Mouse (Mus musculus): ENCODE measurements around the gene Mmp28. TPM values are rescaled to one million over a fixed set of nuclear protein-coding genes. Genes with fewer than 3 reads are reported as not detected.

The Mmp28 gene
- polyA plus RNA-seq, 1 experiment from 2014 or later = 3.3 TPM

DNA sequence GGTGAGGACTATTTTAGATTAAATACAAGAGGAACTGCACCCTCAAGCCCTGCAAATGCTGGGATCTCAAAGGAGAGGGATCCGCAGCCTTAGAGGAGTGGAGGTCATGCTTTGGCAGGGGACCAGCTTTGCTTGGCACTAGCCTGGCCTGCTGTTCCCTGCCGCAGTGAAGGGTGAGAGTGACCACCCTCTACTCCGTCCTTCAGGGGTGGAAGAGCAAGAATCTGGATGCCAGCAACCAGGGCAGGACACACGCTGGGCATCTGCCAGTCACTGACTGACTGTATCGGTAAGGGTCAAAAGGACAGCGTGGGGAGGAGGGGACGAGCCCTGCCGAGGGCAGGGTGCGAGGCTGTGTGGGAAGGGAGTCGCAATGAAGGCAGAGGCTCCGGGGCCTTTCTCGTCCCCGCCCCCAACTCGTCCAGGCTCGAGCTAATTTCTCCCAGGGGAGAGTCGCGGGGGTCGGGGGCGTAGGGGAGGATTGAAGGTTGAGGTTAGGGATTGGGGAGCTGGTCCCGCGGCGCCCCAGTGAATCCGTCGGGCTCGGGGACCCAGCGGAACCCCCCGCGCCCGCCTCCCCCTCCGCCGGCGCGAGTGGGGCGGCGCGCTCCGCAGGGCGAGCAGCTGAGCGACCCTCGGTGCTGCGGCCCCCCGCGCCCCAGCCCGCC lies 53.6 kb downstream of the Mmp28 start, which contains the start of gene Rasl10b:
Gene Rasl10b, plus strand, starts transcription at position 51 of the 668 bp plus-strand sequence.
- H3K4me2 ChIP-seq = peak within 1 kb of the TSS; percentile 84
- H3K36me3 ChIP-seq (ENCODE audit: control insufficient read depth, insufficient read depth, low read length) = no peaks in the 10 kb centered on the region
- peak within 1 kb of the TSS; percentile 80 for H3K9ac ChIP-seq (ENCODE audit: low read depth, low read length)
- peak within 1 kb of the TSS; percentile 74 for H3K4me3 ChIP-seq (ENCODE audit: low read depth, low read length)
- H3K27ac ChIP-seq (ENCODE audit: low read depth, low read length) = peak within 1 kb of the TSS; percentile 12; the same call in 1 of the 2 replicates
- WGBS (ENCODE audit: insufficient replicate concordance) = 2% methylated on average over 31 of the region's 44 CpGs
- peaks cover 33% of the 10 kb centered on the region for H3K4me1 ChIP-seq (ENCODE audit: control insufficient read depth, insufficient read depth, low read length)
- H3K9me3 ChIP-seq (replicated peaks; ENCODE audit: control insufficient read depth, low read length) = no peaks in the 10 kb centered on the region
- peak; percentile 40; the same call in 1 of the 2 replicates for ATAC-seq (replicated peaks; ENCODE audit: insufficient number of reproducible peaks, low FRiP score, low TSS enrichment)
- H3K27me3 ChIP-seq (ENCODE audit: control insufficient read depth, insufficient read depth, low read length) = peaks cover 8% of the 10 kb centered on the region; the same call in 1 of the 2 replicates

DNA sequence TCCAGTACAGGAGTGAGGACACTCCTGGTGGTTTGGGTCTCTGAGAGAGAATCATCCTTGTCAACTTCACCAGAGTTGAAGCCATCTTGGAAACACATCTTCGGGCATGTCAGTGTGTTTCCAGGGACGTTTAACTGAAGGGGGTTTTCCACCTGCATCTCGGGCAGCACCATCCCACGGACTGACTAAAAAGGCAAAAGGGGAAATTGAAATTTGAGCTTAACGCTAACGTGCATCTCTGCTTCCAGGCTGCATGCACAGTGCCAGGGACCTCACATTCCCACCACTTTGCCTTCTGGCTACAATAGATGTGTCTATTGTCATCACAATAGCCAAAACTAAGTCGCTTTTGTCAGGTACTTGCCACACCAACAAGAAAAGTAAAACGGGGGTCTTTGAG lies 54.6 kb downstream of the Mmp28 start:
- H3K4me2 ChIP-seq = no peak overlapping the region
- peaks cover 33% of the 10 kb centered on the region for H3K4me1 ChIP-seq (ENCODE audit: control insufficient read depth, insufficient read depth, low read length)
- WGBS (ENCODE audit: insufficient replicate concordance) = 45% methylated on average over 8 of the region's 8 CpGs
- no peak for ATAC-seq (replicated peaks; ENCODE audit: insufficient number of reproducible peaks, low FRiP score, low TSS enrichment)
- no peak overlapping the region for H3K4me3 ChIP-seq (ENCODE audit: low read depth, low read length)
- peaks cover 8% of the 10 kb centered on the region; the same call in 1 of the 2 replicates for H3K27me3 ChIP-seq (ENCODE audit: control insufficient read depth, insufficient read depth, low read length)
- peaks cover 4% of the 10 kb centered on the region for H3K36me3 ChIP-seq (ENCODE audit: control insufficient read depth, insufficient read depth, low read length)
- no peak overlapping the region for H3K27ac ChIP-seq (ENCODE audit: low read depth, low read length)
- H3K9ac ChIP-seq (ENCODE audit: low read depth, low read length) = no peak overlapping the region
- H3K9me3 ChIP-seq (replicated peaks; ENCODE audit: control insufficient read depth, low read length) = no peaks in the 10 kb centered on the region

DNA sequence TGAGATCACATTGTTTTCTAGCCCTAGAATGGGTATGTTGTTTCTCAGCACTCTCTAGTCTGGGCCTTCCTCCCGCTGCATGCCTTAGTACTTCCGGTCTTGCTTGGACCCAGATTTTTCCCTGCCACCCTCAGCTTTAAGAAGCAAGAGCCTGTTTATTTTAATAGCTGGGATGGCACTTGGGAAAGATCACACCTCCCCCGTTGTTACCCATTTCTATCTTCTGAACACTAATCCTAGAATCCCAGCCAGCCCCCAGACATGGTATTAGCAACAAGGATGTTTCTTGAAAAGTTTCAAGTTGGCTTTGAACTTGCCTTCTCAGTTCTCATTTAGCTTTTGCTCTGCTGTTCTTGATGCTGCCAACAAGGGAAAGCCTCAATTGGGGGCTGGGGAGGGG lies 56.5 kb downstream of the Mmp28 start:
- no peak overlapping the region for H3K4me2 ChIP-seq
- 54% methylated on average over 3 of the region's 3 CpGs for WGBS (ENCODE audit: insufficient replicate concordance)
- H3K36me3 ChIP-seq (ENCODE audit: control insufficient read depth, insufficient read depth, low read length) = peaks cover 10% of the 10 kb centered on the region
- H3K27me3 ChIP-seq (ENCODE audit: control insufficient read depth, insufficient read depth, low read length) = peaks cover 3% of the 10 kb centered on the region; the same call in 1 of the 2 replicates
- H3K27ac ChIP-seq (ENCODE audit: low read depth, low read length) = no peak overlapping the region
- H3K4me1 ChIP-seq (ENCODE audit: control insufficient read depth, insufficient read depth, low read length) = peaks cover 37% of the 10 kb centered on the region
- no peak for ATAC-seq (replicated peaks; ENCODE audit: insufficient number of reproducible peaks, low FRiP score, low TSS enrichment)
- no peak overlapping the region for H3K9ac ChIP-seq (ENCODE audit: low read depth, low read length)
- H3K4me3 ChIP-seq (ENCODE audit: low read depth, low read length) = no peak overlapping the region
- H3K9me3 ChIP-seq (replicated peaks; ENCODE audit: control insufficient read depth, low read length) = no peaks in the 10 kb centered on the region

DNA sequence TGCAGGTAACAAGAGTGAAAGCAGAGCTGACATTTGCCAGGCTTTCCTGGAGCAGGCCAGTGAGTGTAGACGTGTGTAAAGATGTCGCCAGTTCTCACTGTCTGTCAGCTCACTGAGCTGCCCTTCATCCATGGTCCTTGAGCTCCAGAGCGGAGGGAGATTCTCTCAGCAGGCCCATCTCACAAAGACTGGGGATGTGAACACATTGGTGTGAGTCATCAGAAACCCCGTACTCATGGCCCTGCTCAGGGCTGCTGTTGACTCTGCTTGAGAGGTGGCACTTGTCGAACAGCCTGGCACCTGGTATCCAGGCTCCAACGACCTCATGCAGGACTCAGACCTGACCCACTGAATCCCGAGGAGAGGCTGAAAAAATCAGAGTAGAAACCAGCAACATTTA lies 59.1 kb downstream of the Mmp28 start:
- WGBS (ENCODE audit: insufficient replicate concordance) = 63% methylated on average over 7 of the region's 7 CpGs
- ATAC-seq (replicated peaks; ENCODE audit: insufficient number of reproducible peaks, low FRiP score, low TSS enrichment) = no peak
- Histone ChIP-seq H3K4me3 (ENCODE audit: low read depth, low read length) (no peak overlapping the region), H3K36me3 (ENCODE audit: control insufficient read depth, insufficient read depth, low read length) (peaks cover 10% of the 10 kb centered on the region), H3K9me3 (replicated peaks; ENCODE audit: control insufficient read depth, low read length) (no peaks in the 10 kb centered on the region), H3K27me3 (ENCODE audit: control insufficient read depth, insufficient read depth, low read length) (no peaks in the 10 kb centered on the region), H3K4me2 (no peak overlapping the region), H3K27ac (ENCODE audit: low read depth, low read length) (no peak overlapping the region), H3K4me1 (ENCODE audit: control insufficient read depth, insufficient read depth, low read length) (peaks cover 27% of the 10 kb centered on the region), H3K9ac (ENCODE audit: low read depth, low read length) (no peak overlapping the region)

DNA sequence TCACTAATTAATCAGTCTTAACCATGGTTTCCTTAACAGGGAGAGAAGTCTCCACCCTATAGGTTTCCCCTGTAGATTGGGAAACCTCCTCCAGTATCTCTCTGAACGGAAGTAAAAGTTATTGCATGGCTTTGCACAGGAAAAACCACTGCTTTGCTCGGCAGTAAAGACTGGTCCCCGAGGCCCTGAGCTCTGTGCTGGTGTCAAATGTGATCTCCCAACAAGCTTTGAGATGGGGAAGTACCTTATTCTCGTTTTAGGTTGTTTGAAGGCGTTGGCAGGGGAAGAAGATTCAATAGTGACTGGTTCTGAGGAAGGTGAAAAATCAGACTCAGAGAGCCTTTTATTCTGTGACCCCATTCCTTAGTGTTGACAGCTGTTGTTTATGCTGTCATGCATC lies 64.1 kb downstream of the Mmp28 start:
- peaks cover 13% of the 10 kb centered on the region for H3K36me3 ChIP-seq (ENCODE audit: control insufficient read depth, insufficient read depth, low read length)
- H3K27me3 ChIP-seq (ENCODE audit: control insufficient read depth, insufficient read depth, low read length) = no peaks in the 10 kb centered on the region
- WGBS (ENCODE audit: insufficient replicate concordance) = 71% methylated on average over 5 of the region's 5 CpGs
- H3K9ac ChIP-seq (ENCODE audit: low read depth, low read length) = no peak overlapping the region
- no peak for ATAC-seq (replicated peaks; ENCODE audit: insufficient number of reproducible peaks, low FRiP score, low TSS enrichment)
- no peaks in the 10 kb centered on the region for H3K9me3 ChIP-seq (replicated peaks; ENCODE audit: control insufficient read depth, low read length)
- H3K4me3 ChIP-seq (ENCODE audit: low read depth, low read length) = no peak overlapping the region
- H3K27ac ChIP-seq (ENCODE audit: low read depth, low read length) = no peak overlapping the region
- H3K4me1 ChIP-seq (ENCODE audit: control insufficient read depth, insufficient read depth, low read length) = peaks cover 16% of the 10 kb centered on the region
- no peak overlapping the region for H3K4me2 ChIP-seq

DNA sequence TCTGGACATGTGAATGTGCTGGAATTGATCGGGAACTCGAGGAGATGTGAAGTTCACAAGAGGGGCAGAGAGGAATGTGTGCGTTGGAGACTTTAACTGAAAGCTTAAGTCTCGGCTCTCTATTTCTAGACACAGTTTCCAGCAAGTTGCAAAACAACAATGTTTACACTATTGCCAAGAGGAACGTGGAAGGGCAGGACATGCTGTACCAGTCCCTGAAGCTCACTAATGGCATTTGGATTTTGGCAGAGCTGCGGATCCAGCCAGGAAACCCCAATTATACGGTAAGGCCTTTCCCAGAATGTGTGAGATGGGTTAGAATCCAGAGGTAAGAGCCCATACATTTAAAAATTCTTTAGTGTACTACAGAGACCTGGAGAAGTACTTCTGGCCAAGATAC lies 65.2 kb downstream of the Mmp28 start:
- Histone ChIP-seq H3K4me2 (no peak overlapping the region), H3K9ac (ENCODE audit: low read depth, low read length) (no peak overlapping the region), H3K36me3 (ENCODE audit: control insufficient read depth, insufficient read depth, low read length) (peaks cover 6% of the 10 kb centered on the region; the same call in 1 of the 2 replicates), H3K4me1 (ENCODE audit: control insufficient read depth, insufficient read depth, low read length) (peaks cover 17% of the 10 kb centered on the region), H3K9me3 (replicated peaks; ENCODE audit: control insufficient read depth, low read length) (no peaks in the 10 kb centered on the region), H3K4me3 (ENCODE audit: low read depth, low read length) (no peak overlapping the region), H3K27me3 (ENCODE audit: control insufficient read depth, insufficient read depth, low read length) (no peaks in the 10 kb centered on the region), H3K27ac (ENCODE audit: low read depth, low read length) (no peak overlapping the region)
- 82% methylated on average over 7 of the region's 7 CpGs for WGBS (ENCODE audit: insufficient replicate concordance)
- no peak for ATAC-seq (replicated peaks; ENCODE audit: insufficient number of reproducible peaks, low FRiP score, low TSS enrichment)

DNA sequence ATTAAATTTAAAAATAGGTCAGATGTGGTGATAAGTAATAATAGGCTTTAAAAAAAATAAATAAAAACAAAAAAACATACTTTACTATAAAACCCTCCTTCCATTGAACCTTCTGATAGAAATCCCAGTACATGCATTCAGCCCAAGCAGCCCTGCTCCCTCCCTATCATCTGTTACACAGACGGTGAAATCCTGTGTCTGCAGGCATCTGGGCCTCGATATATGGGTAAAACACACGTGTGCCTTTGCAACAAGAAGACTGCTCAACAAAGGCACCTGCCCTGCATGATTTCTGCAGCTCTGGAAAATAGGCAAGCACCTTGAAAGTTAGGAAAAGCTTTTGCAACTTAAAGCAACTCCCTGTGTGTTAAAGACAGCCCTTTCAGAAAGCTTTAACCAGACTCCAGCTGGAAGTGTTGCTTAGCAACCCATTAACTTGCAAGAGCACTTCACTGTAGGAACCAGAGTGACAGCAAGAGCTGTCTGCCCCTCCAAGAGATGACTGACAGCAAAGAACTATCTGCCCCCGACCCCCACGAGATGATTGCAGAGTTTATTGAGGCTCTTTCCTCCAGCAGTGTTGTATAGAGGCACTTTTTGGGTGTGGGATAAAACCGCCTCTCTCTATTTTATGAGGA lies 68.0 kb downstream of the Mmp28 start:
- Histone ChIP-seq H3K9ac (ENCODE audit: low read depth, low read length) (no peak overlapping the region), H3K9me3 (replicated peaks; ENCODE audit: control insufficient read depth, low read length) (no peaks in the 10 kb centered on the region), H3K27ac (ENCODE audit: low read depth, low read length) (peak overlapping the region; percentile 73; the same call in 1 of the 2 replicates), H3K4me3 (ENCODE audit: low read depth, low read length) (no peak overlapping the region), H3K27me3 (ENCODE audit: control insufficient read depth, insufficient read depth, low read length) (no peaks in the 10 kb centered on the region), H3K4me1 (ENCODE audit: control insufficient read depth, insufficient read depth, low read length) (peaks cover 28% of the 10 kb centered on the region), H3K4me2 (peak overlapping the region; percentile 31; the same call in 1 of the 2 replicates), H3K36me3 (ENCODE audit: control insufficient read depth, insufficient read depth, low read length) (peaks cover 6% of the 10 kb centered on the region; the same call in 1 of the 2 replicates)
- WGBS (ENCODE audit: insufficient replicate concordance) = 46% methylated on average over 6 of the region's 6 CpGs
- ATAC-seq (replicated peaks; ENCODE audit: insufficient number of reproducible peaks, low FRiP score, low TSS enrichment) = no peak

DNA sequence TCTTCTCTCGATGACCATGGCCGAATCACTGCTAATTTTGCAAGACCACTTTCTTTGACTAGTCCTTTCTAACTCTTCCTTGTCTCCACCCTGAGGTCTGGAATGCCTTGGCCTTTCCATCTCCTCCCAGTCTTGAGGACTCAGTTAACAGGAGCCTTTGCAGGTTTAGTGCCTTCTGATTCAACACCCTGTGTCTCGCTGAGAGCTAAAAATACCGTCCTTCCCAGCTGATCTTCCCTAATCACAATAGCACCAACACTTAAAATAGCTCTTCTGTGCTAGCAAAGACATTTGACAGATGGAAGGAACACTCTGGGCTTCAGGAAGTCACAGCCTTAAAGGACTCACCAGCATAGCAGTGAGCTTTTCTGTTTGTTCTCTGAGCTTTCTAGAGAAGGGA lies 69.8 kb downstream of the Mmp28 start:
- H3K9me3 ChIP-seq (replicated peaks; ENCODE audit: control insufficient read depth, low read length) = no peaks in the 10 kb centered on the region
- H3K4me1 ChIP-seq (ENCODE audit: control insufficient read depth, insufficient read depth, low read length) = peaks cover 28% of the 10 kb centered on the region
- 54% methylated on average over 4 of the region's 4 CpGs for WGBS (ENCODE audit: insufficient replicate concordance)
- ATAC-seq (replicated peaks; ENCODE audit: insufficient number of reproducible peaks, low FRiP score, low TSS enrichment) = no peak
- 0 out of 2 replicates have a peak overlapping the region, but pooled peaks have one; percentile 16 for H3K9ac ChIP-seq (ENCODE audit: low read depth, low read length)
- peak overlapping the region; percentile 45 for H3K4me2 ChIP-seq
- peak overlapping the region; percentile 92 for H3K27ac ChIP-seq (ENCODE audit: low read depth, low read length)
- no peak overlapping the region for H3K4me3 ChIP-seq (ENCODE audit: low read depth, low read length)
- H3K36me3 ChIP-seq (ENCODE audit: control insufficient read depth, insufficient read depth, low read length) = no peaks in the 10 kb centered on the region
- no peaks in the 10 kb centered on the region for H3K27me3 ChIP-seq (ENCODE audit: control insufficient read depth, insufficient read depth, low read length)

Data from heart, embryonic 11.5 days (tissue).